Mouse (Mus musculus) intestine, postnatal 0 days (tissue): ENCODE results near the gene Tcea2. TPM values are rescaled to one million over a fixed set of nuclear protein-coding genes. Genes with fewer than 3 reads are reported as not detected.

Experiments used
- ATAC-seq: fragments of 200-750 bp; cut with Nextera tagmentation; 2 replicates; pipeline ENCODE4 v1.8.0; 2017; ENCODE audit warnings: mild to moderate bottlenecking, moderate TSS enrichment, moderate library complexity
- H3K27ac ChIP-seq: fragments of 300-500 bp; sonication (generic); 2 replicates; pipeline ENCODE4 v1.5.1; 2014; ENCODE audit warnings: mild to moderate bottlenecking, low read depth, low read length, moderate library complexity
- H3K27me3 ChIP-seq: fragments of 300-500 bp; sonication (generic); replicated peaks from 2 replicates; pipeline ENCODE4 v1.6.1; 2014; ENCODE audit warnings: low read length, mixed read lengths; ENCODE audit not compliant: control insufficient read depth, insufficient read depth
- H3K36me3 ChIP-seq: fragments of 300-500 bp; sonication (generic); 2 replicates; pipeline ENCODE4 v1.6.1; 2014; ENCODE audit warnings: mild to moderate bottlenecking, moderate library complexity; ENCODE audit not compliant: control insufficient read depth, insufficient read depth
- H3K4me1 ChIP-seq: fragments of 300-500 bp; sonication (generic); replicated peaks from 2 replicates; pipeline ENCODE4 v1.6.1; 2014; ENCODE audit warnings: antibody characterized with exemption, low read length, mixed read lengths; ENCODE audit not compliant: control insufficient read depth, insufficient read depth
- H3K4me2 ChIP-seq: fragments of 300-500 bp; sonication (generic); replicated peaks from 2 replicates; pipeline ENCODE4 v1.6.1; 2014; ENCODE audit warnings: low read depth, mild to moderate bottlenecking, moderate library complexity
- H3K4me3 ChIP-seq: fragments of 300-500 bp; sonication (generic); 2 replicates; pipeline ENCODE4 v1.5.1; 2014; ENCODE audit warnings: low read depth, low read length
- H3K9ac ChIP-seq: fragments of 300-500 bp; sonication (generic); 2 replicates; pipeline ENCODE4 v1.6.1; 2014; ENCODE audit warnings: mild to moderate bottlenecking, low read depth, low read length
- H3K9me3 ChIP-seq: fragments of 300-500 bp; sonication (generic); 2 replicates; pipeline ENCODE4 v1.6.1; 2016; ENCODE audit warnings: mixed run types; ENCODE audit not compliant: control insufficient read depth
- CTCF ChIP-seq: sonication (generic); IDR thresholded peaks from 2 replicates; pipeline ENCODE4 v1.5.1; 2016; ENCODE audit warnings: low read depth, mild to moderate bottlenecking, control low read depth, antibody characterized with exemption, moderate library complexity
- WGBS: fragments of 180-500 bp; shearing (Covaris S2); extraction: QIAGEN DNeasy Blood & Tissue Kit; methylation state at CpG from one replicate; pipeline ENCODE4 v1.1.7; 2014; 5-methylcytosine and 5-hydroxymethylcytosine counted together
- polyA plus RNA-seq: library from polyadenylated mRNA; unstranded; fragments of >200 nt; fragmentation: Nextera tagmentation; extraction: Ambion mirVana; gene quantifications from 2 replicates; pipeline ENCODE4 v1.2.1, GENCODE M21; 2015

Tcea2 gene
- polyA plus RNA-seq, 1 experiment from 2014 or later, result 6.8 TPM

DNA sequence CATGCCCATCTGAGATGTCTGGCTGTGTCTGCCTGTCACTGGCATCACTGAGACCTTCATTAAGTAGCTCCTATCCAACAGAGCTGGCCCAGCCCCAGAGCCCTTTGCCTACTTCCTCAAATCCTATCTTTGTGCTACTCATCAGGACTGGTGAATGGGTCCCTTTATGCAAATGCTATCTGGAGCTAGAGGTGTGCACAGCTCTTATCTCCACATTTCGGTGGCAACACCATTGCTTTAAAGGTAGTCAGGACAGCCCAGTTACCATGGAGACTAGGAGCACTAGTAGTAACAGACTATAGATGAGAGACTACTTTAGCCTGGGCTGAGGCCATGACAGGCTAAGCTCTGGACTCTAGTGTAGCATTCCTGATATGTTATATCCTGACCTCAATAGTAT lies 4.6 kb downstream of the Tcea2 start:
- Histone ChIP-seq H3K27ac (no peak overlapping the region), H3K4me2 (no peak overlapping the region), H3K9me3 (no peaks in the 10 kb centered on the region), H3K36me3 (peaks cover 18% of the 10 kb centered on the region; the same call in 1 of the 2 replicates), H3K9ac (no peak overlapping the region), H3K27me3 (no peaks in the 10 kb centered on the region; the same call in 1 of the 2 replicates), H3K4me3 (no peak overlapping the region), H3K4me1 (0 out of 2 replicates have a peak, but pooled peaks cover 6% of the 10 kb centered on the region)
- no peak for ATAC-seq
- WGBS, result 50% methylated on average over 1 of the region's 1 CpGs
- no peak for TF ChIP-seq CTCF

DNA sequence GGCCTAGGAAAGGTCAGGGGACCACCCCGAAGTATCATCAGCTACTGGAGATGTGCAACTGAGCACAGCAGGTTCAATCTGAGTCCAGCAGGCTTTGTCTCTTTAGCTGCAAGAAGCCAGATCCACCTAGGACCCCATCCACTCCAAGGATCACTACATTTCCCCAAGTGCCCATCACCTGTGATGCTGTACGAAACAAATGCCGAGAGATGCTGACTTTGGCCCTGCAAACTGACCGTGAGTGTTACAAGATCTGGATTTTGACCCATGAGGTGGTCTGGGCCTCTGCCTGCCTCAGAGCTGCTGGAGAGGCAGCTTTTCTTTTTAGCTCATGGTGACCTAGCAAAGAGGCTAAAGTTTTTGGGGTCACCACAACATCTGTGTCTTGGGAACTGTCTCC lies 5.6 kb downstream of the Tcea2 start:
- H3K27me3 ChIP-seq, result no peaks in the 10 kb centered on the region
- H3K4me1 ChIP-seq, result 0 out of 2 replicates have a peak, but pooled peaks cover 3% of the 10 kb centered on the region
- no peak overlapping the region for H3K27ac ChIP-seq
- no peak overlapping the region for H3K4me3 ChIP-seq
- no peak overlapping the region for H3K9ac ChIP-seq
- 93% methylated on average over 4 of the region's 4 CpGs for WGBS
- no peaks in the 10 kb centered on the region for H3K9me3 ChIP-seq
- H3K36me3 ChIP-seq, result peaks cover 18% of the 10 kb centered on the region; the same call in 1 of the 2 replicates
- ATAC-seq, result no peak
- no peak for TF ChIP-seq CTCF
- no peak overlapping the region for H3K4me2 ChIP-seq

- no peak overlapping the region for H3K4me3 ChIP-seq
- H3K27me3 ChIP-seq, result no peaks in the 10 kb centered on the region
- TF ChIP-seq CTCF, result no peak
- no peak overlapping the region for H3K4me2 ChIP-seq
- no peak overlapping the region for H3K9ac ChIP-seq
- no peaks in the 10 kb centered on the region for H3K9me3 ChIP-seq
- no peak overlapping the region for H3K27ac ChIP-seq
- peaks cover 18% of the 10 kb centered on the region; the same call in 1 of the 2 replicates for H3K36me3 ChIP-seq
- H3K4me1 ChIP-seq, result no peaks in the 10 kb centered on the region
- no peak for ATAC-seq
- WGBS, result 95% methylated on average over 8 of the region's 8 CpGs
Measured at GRCm38 (mm10) chr2:181687586-181687985, 7.5 kb downstream of the Tcea2 start.

- Histone ChIP-seq H3K27me3 (no peaks in the 10 kb centered on the region), H3K4me3 (no peak overlapping the region), H3K9me3 (no peaks in the 10 kb centered on the region), H3K4me2 (no peak overlapping the region), H3K27ac (no peak overlapping the region), H3K36me3 (peaks cover 18% of the 10 kb centered on the region; the same call in 1 of the 2 replicates), H3K4me1 (0 out of 2 replicates have a peak, but pooled peaks cover 4% of the 10 kb centered on the region), H3K9ac (no peak overlapping the region)
- WGBS, result 89% methylated on average over 10 of the region's 10 CpGs
- no peak for ATAC-seq
- no peak for TF ChIP-seq CTCF
Measured at GRCm38 (mm10) chr2:181689466-181690160, 9.5 kb downstream of the Tcea2 start.

DNA sequence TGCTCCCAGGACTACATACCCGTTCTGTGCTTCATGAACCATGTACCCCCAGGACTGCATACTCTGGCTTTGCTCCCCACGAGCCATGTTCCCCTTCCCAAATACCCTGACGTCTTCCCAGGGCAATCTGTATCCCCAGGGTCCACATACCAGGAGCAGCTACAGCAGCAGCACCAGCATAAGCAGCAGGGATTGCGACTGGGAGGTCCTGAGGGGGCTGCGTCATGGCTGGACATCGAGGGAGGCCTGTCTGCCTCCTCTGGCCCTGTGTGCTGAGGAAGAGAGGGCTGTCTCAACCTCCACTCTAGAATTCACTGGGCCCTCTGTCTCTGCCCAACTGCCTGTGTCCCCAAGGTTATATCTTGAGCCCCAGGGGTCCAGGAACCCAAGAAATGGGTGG lies 11.0 kb downstream of the Tcea2 start:
- no peak for ATAC-seq
- Histone ChIP-seq H3K9ac (no peak overlapping the region), H3K36me3 (peaks cover 16% of the 10 kb centered on the region; the same call in 1 of the 2 replicates), H3K4me2 (no peak overlapping the region), H3K4me1 (0 out of 2 replicates have a peak, but pooled peaks cover 4% of the 10 kb centered on the region), H3K9me3 (no peaks in the 10 kb centered on the region), H3K27me3 (no peaks in the 10 kb centered on the region), H3K4me3 (no peak overlapping the region), H3K27ac (no peak overlapping the region)
- TF ChIP-seq CTCF, result no peak
- 89% methylated on average over 6 of the region's 6 CpGs for WGBS

- no peak for ATAC-seq
- no peak for TF ChIP-seq CTCF
- Histone ChIP-seq H3K4me1 (0 out of 2 replicates have a peak, but pooled peaks cover 4% of the 10 kb centered on the region), H3K4me2 (no peak overlapping the region), H3K36me3 (peaks cover 12% of the 10 kb centered on the region; the same call in 1 of the 2 replicates), H3K9ac (no peak overlapping the region), H3K27ac (no peak overlapping the region), H3K9me3 (no peaks in the 10 kb centered on the region), H3K27me3 (no peaks in the 10 kb centered on the region), H3K4me3 (no peak overlapping the region)
- 94% methylated on average over 4 of the region's 4 CpGs for WGBS
Measured at GRCm38 (mm10) chr2:181691571-181691970, 11.5 kb downstream of the Tcea2 start.
